Mouse (Mus musculus) megakaryocyte-erythroid progenitor cell, adult 5-6 weeks (primary cell): ENCODE results near the gene Helz. TPM values are rescaled to one million over a fixed set of nuclear protein-coding genes. Genes with fewer than 3 reads are reported as not detected.

ENCODE experiments used
- total RNA-seq, 2 experiments: library from RNA; stranded (forward) in 1 of 2; stranded (reverse) in 1 of 2; fragments of 200-1000, 215-1000 nt in 1 of 2; fragments of >200 nt in 1 of 2; fragmentation: Nextera tagmentation in 1 of 2; gene quantifications; 2 replicates each; pipeline ENCODE4 v1.2.3; 2014 to 2017

Gene Helz
- total RNA-seq, 2 experiments from 2014 or later, result 22.3 to 37.3 TPM

Other genes starting within 250 kb of the Helz start
- 35.0 and 44.4 TPM in 2 replicates for gene Pitpnc1, start 77.2 kb upstream of the Helz start, total RNA-seq (2014; fragmentation: Nextera tagmentation)
- gene Pitpnc1, start 77.2 kb upstream of the Helz start, total RNA-seq (2017), result 28.6 and 33.9 TPM in 2 replicates
- gene Psmd12, start 68.4 kb upstream of the Helz start, total RNA-seq (2014; fragmentation: Nextera tagmentation), result 94.9 and 97.5 TPM in 2 replicates
- gene Psmd12, start 68.4 kb upstream of the Helz start, total RNA-seq (2017), result 181 and 220 TPM in 2 replicates
- not detected in 2 replicates for gene Cacng1, start 168.6 kb downstream of the Helz start, total RNA-seq (2014; fragmentation: Nextera tagmentation)
- gene Cacng1, start 168.6 kb downstream of the Helz start, total RNA-seq (2017), result not detected in 2 replicates
- gene Cacng4, start 246.6 kb downstream of the Helz start, total RNA-seq (2014; fragmentation: Nextera tagmentation), result not detected in 2 replicates
- gene Cacng4, start 246.6 kb downstream of the Helz start, total RNA-seq (2017), result not detected in 2 replicates